Mouse (Mus musculus) layer of hippocampus, adult 8-10 months (tissue): ENCODE measurements around the gene Pard3b. TPM values are rescaled to one million over a fixed set of nuclear protein-coding genes. Genes with fewer than 3 reads are reported as not detected.

ENCODE experiments used
- DNase-seq, 2 experiments: peaks; one replicate each; pipeline ENCODE4 v3.0.0; 2022; ENCODE audit warnings: low spot score in 2 of 2
- total RNA-seq, 4 experiments: library from RNA; stranded (reverse); gene quantifications; 2 replicates each; pipeline ENCODE4 v1.2.4; 2022

The Pard3b gene
- total RNA-seq, 4 experiments from 2014 or later: 3.5 to 6.4 (median 5.8) TPM

DNA sequence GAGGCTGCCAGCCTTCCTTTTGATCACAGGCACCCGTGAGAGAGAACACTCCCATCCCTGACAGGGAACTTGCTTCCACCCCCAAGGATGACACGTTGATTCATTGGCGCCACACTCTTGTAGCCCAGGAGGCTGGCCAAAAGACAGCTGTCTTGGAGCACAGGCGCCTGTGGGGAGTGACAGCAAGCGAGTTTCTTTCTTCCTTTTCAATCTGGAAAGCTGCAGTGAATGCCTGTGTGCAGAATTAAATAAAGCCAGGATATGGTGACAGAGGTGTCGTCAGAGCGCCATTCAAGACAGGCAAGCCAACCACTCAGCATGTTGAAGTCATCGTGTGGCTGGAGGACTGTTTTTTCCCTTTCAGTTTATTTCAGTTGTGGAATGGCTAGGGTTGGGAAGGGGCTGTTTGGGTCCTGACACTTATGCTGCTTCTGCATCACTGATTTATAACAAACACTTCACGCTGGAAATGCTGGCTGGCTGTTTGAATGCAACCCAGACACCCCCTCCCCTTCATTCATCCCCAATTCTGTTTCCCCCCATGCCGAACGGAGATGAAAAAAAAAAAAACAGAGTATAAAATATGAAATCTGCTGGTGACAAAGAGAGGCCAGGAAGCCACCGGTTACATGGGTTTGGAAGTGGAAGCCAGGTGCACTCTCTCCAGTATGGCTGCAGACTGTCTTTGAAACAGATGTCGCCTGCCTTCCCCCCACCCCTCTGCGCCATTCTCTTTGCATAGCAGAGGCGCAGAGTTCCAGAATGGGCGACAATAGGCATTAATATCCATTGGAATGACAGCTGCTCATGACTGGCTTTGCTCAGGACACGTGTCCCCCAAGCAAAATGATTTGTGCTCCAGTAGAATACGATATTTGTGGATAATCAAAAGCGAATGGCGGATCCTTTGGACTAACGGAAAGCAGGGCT, 1044.1 kb downstream of the Pard3b start:
- no peak for DNase-seq

DNA sequence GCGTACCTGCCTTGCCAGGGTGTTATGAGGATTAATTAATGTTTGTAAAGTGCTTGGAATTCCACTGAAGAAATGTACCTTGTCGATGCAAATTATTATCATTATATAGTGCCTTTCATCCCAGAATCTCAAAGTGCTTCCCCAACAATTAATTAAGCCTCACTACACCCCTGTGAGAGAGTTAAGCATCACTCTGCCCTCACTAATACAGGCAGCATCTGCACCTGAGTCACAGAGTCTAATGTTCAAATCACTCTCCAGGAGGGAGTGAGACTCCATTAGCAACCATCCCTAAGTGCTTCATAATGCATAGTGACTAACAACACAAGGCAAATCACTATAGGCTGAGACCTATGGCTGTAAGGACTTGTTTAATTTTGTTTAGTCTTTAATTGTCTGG, 1044.9 kb downstream of the Pard3b start:
- no peak for DNase-seq

DNA sequence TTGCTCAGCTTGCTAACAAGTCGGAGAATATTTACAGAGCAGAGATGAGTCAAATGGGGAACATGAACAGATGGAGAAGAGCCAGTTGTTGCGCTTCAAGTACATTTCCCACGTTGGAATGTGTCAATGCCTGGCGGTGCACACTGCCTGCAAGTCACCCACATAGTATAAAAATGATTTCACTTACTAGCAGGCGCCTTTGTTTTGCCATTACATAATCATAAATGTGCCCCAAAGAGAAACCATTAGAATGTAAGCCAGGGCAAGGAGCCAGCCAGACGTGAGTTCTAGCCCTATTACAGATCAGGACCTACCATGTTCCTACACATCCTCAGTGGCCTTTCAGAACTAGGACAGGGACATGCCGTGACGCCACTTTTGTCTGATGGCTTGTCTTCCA, 1048.9 kb downstream of the Pard3b start:
- peak; percentile 68 to 72 for DNase-seq

DNA sequence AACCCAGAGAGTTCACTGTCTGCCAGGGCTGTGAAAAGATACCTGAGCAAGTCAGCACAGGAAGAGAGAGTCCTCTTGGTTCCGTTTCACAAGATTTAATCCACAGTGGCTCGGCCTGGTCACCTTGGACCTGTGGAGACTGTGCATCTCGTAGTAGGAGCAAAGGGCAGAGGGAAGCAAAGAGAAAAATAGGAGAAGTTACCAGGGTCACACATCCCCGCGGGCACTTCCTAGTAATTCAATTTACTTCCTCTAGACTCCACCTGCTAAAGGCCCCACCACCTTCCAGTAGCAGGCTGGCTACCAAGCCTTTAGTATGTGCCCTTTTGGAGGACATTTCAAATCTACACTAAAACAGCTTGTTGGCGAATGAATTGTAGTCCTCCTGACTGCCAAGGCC, 1052.6 kb downstream of the Pard3b start:
- DNase-seq: no peak
